Mouse (Mus musculus) neural tube, embryonic 14.5 days (tissue): ENCODE results near the gene Clec4a2. TPM values are rescaled to one million over a fixed set of nuclear protein-coding genes. Genes with fewer than 3 reads are reported as not detected.
"Not testable (repeated sequence)": the region's sequence is repeated elsewhere in the genome, so short reads cannot be mapped to it uniquely, and the experiment has no call there.

Experiments
- ATAC-seq: fragments of 200-750 bp; cut with Nextera tagmentation; 2 replicates; pipeline ENCODE4 v1.8.0; 2017; ENCODE audit warnings: low read depth, mild to moderate bottlenecking, moderate TSS enrichment, moderate library complexity
- H3K27ac ChIP-seq: fragments of 300-500 bp; sonication (generic); 2 replicates; pipeline ENCODE4 v1.5.1; 2014; ENCODE audit warnings: low read depth, mild to moderate bottlenecking, control low read depth, low read length, moderate library complexity, mixed read lengths
- H3K27me3 ChIP-seq: fragments of 300-500 bp; sonication (generic); 2 replicates; pipeline ENCODE4 v1.6.1; 2014; ENCODE audit warnings: low read length; ENCODE audit not compliant: control insufficient read depth, insufficient read depth
- H3K36me3 ChIP-seq: fragments of 300-500 bp; sonication (generic); 2 replicates; pipeline ENCODE4 v1.6.1; 2014; ENCODE audit warnings: low read length, mixed read lengths; ENCODE audit not compliant: control insufficient read depth, insufficient read depth
- H3K4me1 ChIP-seq: fragments of 300-500 bp; sonication (generic); 2 replicates; pipeline ENCODE4 v1.6.1; 2014; ENCODE audit warnings: low read length; ENCODE audit not compliant: control insufficient read depth, insufficient read depth
- H3K4me2 ChIP-seq: fragments of 300-500 bp; sonication (generic); 2 replicates; pipeline ENCODE4 v1.6.1; 2014; ENCODE audit warnings: mild to moderate bottlenecking, low read depth, low read length, control low read depth
- H3K4me3 ChIP-seq: fragments of 300-500 bp; sonication (generic); 2 replicates; pipeline ENCODE4 v1.5.1; 2014; ENCODE audit warnings: low read depth, low read length, control low read depth, mixed read lengths
- H3K9ac ChIP-seq: fragments of 300-500 bp; sonication (generic); replicated peaks from 2 replicates; pipeline ENCODE4 v1.6.1; 2014; ENCODE audit warnings: low read depth, mild to moderate bottlenecking, control low read depth, low read length, mixed read lengths
- H3K9me3 ChIP-seq: fragments of 300-500 bp; sonication (generic); 2 replicates; pipeline ENCODE4 v1.6.1; 2016; ENCODE audit warnings: low read length; ENCODE audit not compliant: control insufficient read depth
- WGBS: fragments of 180-500 bp; shearing (Covaris S2); extraction: QIAGEN DNeasy Blood & Tissue Kit; methylation state at CpG from one replicate; pipeline ENCODE4 v1.1.7; 2014; 5-methylcytosine and 5-hydroxymethylcytosine counted together
- polyA plus RNA-seq: library from polyadenylated mRNA; unstranded; fragments of >200 nt; fragmentation: Nextera tagmentation; extraction: Ambion mirVana; gene quantifications from 2 replicates; pipeline ENCODE4 v1.2.1, GENCODE M21; 2014

The Clec4a2 gene
- polyA plus RNA-seq, 1 experiment from 2014 or later: not detected

DNA sequence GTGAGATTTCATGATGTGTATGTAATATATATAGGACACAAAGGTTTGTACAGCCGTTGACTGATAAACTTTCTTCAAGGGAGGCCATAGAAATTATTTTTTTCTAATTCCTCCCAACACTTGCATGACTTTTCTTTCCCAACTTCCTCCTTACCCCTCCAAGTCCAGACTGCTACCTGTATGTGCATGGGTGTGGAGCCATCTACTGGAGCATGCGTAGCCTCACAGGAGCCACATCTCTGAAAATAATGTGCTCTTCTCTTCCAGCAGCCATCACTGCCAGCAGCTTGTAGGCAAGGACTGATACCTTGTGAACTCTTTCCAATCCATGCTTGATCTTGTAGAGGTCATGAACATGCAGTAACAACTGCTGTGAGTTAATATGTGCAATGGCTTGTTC lies 78.6 kb downstream of the Clec4a2 start:
- not testable (repeated sequence) for H3K4me3 ChIP-seq, ATAC-seq, H3K36me3 ChIP-seq, H3K9ac ChIP-seq, H3K4me1 ChIP-seq, H3K27me3 ChIP-seq, H3K27ac ChIP-seq, H3K4me2 ChIP-seq, H3K9me3 ChIP-seq
- 77% methylated on average over 2 of the region's 2 CpGs for WGBS

Other genes with a start within 250 kb of the Clec4a2 start
- gene Necap1, start 232.0 kb upstream of the Clec4a2 start, polyA plus RNA-seq: 172 and 177 TPM in 2 replicates
- gene Clec4a1, start 184.6 kb upstream of the Clec4a2 start, polyA plus RNA-seq: 0.13 and 1.5 TPM in 2 replicates
- 0.99 TPM in 1 of 2 replicates, not detected in the other for gene Clec4a3, start 153.9 kb upstream of the Clec4a2 start, polyA plus RNA-seq
- not detected in 2 replicates for gene Clec4a4, start 116.1 kb upstream of the Clec4a2 start, polyA plus RNA-seq
- gene Clec4b1, start 56.5 kb upstream of the Clec4a2 start, polyA plus RNA-seq: not detected in 2 replicates
- gene Clec4b2, start 66.5 kb downstream of the Clec4a2 start, polyA plus RNA-seq: not detected in 2 replicates
- gene Clec4n, start 123.4 kb downstream of the Clec4a2 start, polyA plus RNA-seq: 0.79 TPM in 1 of 2 replicates, not detected in the other
- gene Clec4d, start 155.7 kb downstream of the Clec4a2 start, polyA plus RNA-seq: not detected in 2 replicates
- not detected in 2 replicates for gene Clec4e, start 183.4 kb downstream of the Clec4a2 start, polyA plus RNA-seq
- not detected in 2 replicates for gene Vmn2r19, start 201.9 kb downstream of the Clec4a2 start, polyA plus RNA-seq